In the genomic region with DNA sequence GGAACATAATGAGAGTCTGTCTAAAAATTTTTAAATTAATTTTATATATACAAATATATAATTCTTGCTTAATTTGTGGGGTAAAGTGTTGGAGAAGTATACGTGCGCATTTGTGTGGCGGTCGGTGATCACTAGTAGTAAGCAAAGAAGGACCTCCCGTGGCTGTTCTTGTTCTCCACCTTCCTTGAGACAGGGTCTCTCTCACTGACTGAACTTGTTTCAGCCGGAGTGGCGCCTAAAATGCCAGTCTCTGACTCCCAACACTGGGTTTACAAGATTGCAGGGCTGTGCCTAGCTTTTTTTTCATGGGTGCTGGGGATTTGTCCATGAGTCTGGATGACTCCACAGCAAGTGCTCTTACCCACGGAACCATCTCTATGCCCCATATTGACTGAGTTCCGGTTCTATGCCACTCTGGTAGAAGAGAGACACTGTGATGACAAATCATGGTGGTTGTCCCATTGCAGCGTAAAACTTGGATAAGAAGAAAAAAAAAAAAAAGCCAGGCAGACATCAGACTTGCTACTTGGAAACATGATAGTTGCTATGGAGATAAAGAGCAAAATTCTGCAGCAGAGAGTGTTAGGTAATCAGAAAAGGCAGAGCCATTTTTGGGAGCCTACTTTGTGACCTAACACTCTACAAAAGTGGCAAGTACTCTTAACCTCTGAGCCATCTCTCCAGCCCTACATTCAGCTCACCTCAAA, we compare ENCODE assay signal across 8 mouse cellular contexts. TPM values are rescaled to one million over a fixed set of nuclear protein-coding genes. Genes with fewer than 3 reads are reported as not detected.
DNase-seq lines count a peak whose midpoint lies in the region; ATAC-seq lines count a peak whose summit lies in the region.

No protein-coding gene starts in this region.

- H3K4me1 ChIP-seq in lung, embryonic 16.5 days (replicated peaks; ENCODE audit: control insufficient read depth, insufficient read depth, low read length) = peaks cover 6% of the 10 kb centered on the region
- no peaks in the 10 kb centered on the region for H3K4me1 ChIP-seq in hindbrain, embryonic 11.5 days (replicated peaks; ENCODE audit: control insufficient read depth, insufficient read depth, low read length)
- H3K4me1 ChIP-seq in midbrain, embryonic 10.5 days = peaks cover 19% of the 10 kb centered on the region

- H3K9me3 ChIP-seq in lung, embryonic 16.5 days (ENCODE audit: control insufficient read depth, low read length) = no peaks in the 10 kb centered on the region
- H3K9me3 ChIP-seq in hindbrain, embryonic 11.5 days (ENCODE audit: control insufficient read depth, low read length) = no peaks in the 10 kb centered on the region
- H3K9me3 ChIP-seq in midbrain, embryonic 10.5 days (replicated peaks) = no peaks in the 10 kb centered on the region

- H3K9ac ChIP-seq in lung, embryonic 16.5 days (ENCODE audit: low read length) = peak overlapping the region; percentile 86
- no peak overlapping the region for H3K9ac ChIP-seq in hindbrain, embryonic 11.5 days (ENCODE audit: low read depth, low read length)

- peak overlapping the region; percentile 61 for H3K27ac ChIP-seq in lung, embryonic 16.5 days (ENCODE audit: low read length)
- no peak overlapping the region for H3K27ac ChIP-seq in hindbrain, embryonic 11.5 days (ENCODE audit: low read depth, low read length)
- H3K27ac ChIP-seq in midbrain, embryonic 10.5 days (replicated peaks) = peak overlapping the region; percentile 87

- H3K4me2 ChIP-seq in lung, embryonic 16.5 days (ENCODE audit: low read depth, low read length) = peak overlapping the region; percentile 74
- peak overlapping the region; percentile 55; the same call in 1 of the 2 replicates for H3K4me2 ChIP-seq in hindbrain, embryonic 11.5 days (replicated peaks; ENCODE audit: low read depth, low read length)

- no peak for DNase-seq in lung, postnatal 14 days
- peak; percentile 14 to 30 for DNase-seq in cerebellum, postnatal 10 days
- DNase-seq in hindbrain, embryonic 11.5 days (ENCODE audit: low spot score) = no peak
- DNase-seq in midbrain, embryonic 10.5 days (ENCODE audit: low spot score) = no peak
- no peak for DNase-seq in left cerebral cortex, postnatal 14 days (ENCODE audit: low spot score in 2 of 2)
- no peak for DNase-seq in right cerebral cortex, adult 18-20 months

- H3K27me3 ChIP-seq in lung, embryonic 16.5 days (ENCODE audit: control insufficient read depth, insufficient read depth, low read depth, low read length) = no peaks in the 10 kb centered on the region
- H3K27me3 ChIP-seq in hindbrain, embryonic 11.5 days (ENCODE audit: control insufficient read depth, insufficient read depth, low read length) = no peaks in the 10 kb centered on the region
- H3K27me3 ChIP-seq in midbrain, embryonic 10.5 days (ENCODE audit: low read depth, poor library complexity, severe bottlenecking) = no peaks in the 10 kb centered on the region

- WGBS in lung, embryonic 16.5 days = 69% methylated on average over 10 of the region's 10 CpGs
- 83% methylated on average over 10 of the region's 10 CpGs for whole genome bisulfite sequencing in hindbrain, embryonic 11.5 days
- 82% methylated on average over 10 of the region's 10 CpGs for WGBS in midbrain, embryonic 10.5 days

- ATAC-seq in lung, embryonic 16.5 days (ENCODE audit: low read depth) = no peak
- no peak for ATAC-seq in hindbrain, embryonic 11.5 days (ENCODE audit: low FRiP score)
- no peak for ATAC-seq in erythroid progenitor cell, adult 5-6 weeks (replicated peaks; ENCODE audit: low FRiP score, poor library complexity, severe bottlenecking)

- 0 out of 2 replicates have a peak, but pooled peaks cover 3% of the 10 kb centered on the region for H3K36me3 ChIP-seq in lung, embryonic 16.5 days (ENCODE audit: control insufficient read depth, insufficient read depth, low read length)
- H3K36me3 ChIP-seq in hindbrain, embryonic 11.5 days (ENCODE audit: control insufficient read depth, insufficient read depth, low read length) = no peaks in the 10 kb centered on the region
- H3K36me3 ChIP-seq in midbrain, embryonic 10.5 days = peaks cover 23% of the 10 kb centered on the region

- intact Hi-C loops in left cerebral cortex, postnatal 14 days (cut with DNase I) = no loop called here

- peak overlapping the region; percentile 83 for H3K4me3 ChIP-seq in lung, embryonic 16.5 days (ENCODE audit: low read length)
- H3K4me3 ChIP-seq in hindbrain, embryonic 11.5 days (ENCODE audit: low read depth, low read length) = peak overlapping the region; percentile 77; the same call in 1 of the 2 replicates
- H3K4me3 ChIP-seq in midbrain, embryonic 10.5 days = peak overlapping the region; percentile 86

RNA-seq across cellular contexts. Expression of a gene that starts 0.6 kb away (rescaled TPM):
- polyA plus RNA-seq in lung, embryonic 16.5 days (2015; fragmentation: Nextera tagmentation; extraction: Ambion mirVana) = 43.0 and 44.1 TPM in 2 replicates
- polyA plus RNA-seq in hindbrain, embryonic 11.5 days (2014; fragmentation: Nextera tagmentation; extraction: Ambion mirVana) = 40.4 and 44.9 TPM in 2 replicates
- polyA plus RNA-seq in midbrain, embryonic 10.5 days (2016; fragmentation: Nextera tagmentation; extraction: Ambion mirVana) = 45.7 and 47.2 TPM in 2 replicates
- 10 to 100 TPM; 27.9 to 28.3 TPM for total RNA-seq in left cerebral cortex, postnatal 14 days (2021)
- total RNA-seq in erythroid progenitor cell, adult 5-6 weeks (2015; ENCODE audit: low replicate concordance) = 4.2 and 5.4 TPM in 2 replicates
- 7.7 and 7.9 TPM in 2 replicates for total RNA-seq in erythroid progenitor cell, adult 5-6 weeks (2017; ENCODE audit: low replicate concordance)

RNA-seq across cellular contexts. Expression of a gene that starts 3.1 kb away (rescaled TPM):
- 46.7 and 48.3 TPM in 2 replicates for polyA plus RNA-seq in lung, embryonic 16.5 days (2015; fragmentation: Nextera tagmentation; extraction: Ambion mirVana)
- polyA plus RNA-seq in hindbrain, embryonic 11.5 days (2014; fragmentation: Nextera tagmentation; extraction: Ambion mirVana) = 43.0 and 44.1 TPM in 2 replicates
- polyA plus RNA-seq in midbrain, embryonic 10.5 days (2016; fragmentation: Nextera tagmentation; extraction: Ambion mirVana) = 38.8 and 41.7 TPM in 2 replicates
- 10 to 100 TPM; 37.7 to 39.6 TPM for total RNA-seq in left cerebral cortex, postnatal 14 days (2021)
- 5.0 and 7.1 TPM in 2 replicates for total RNA-seq in erythroid progenitor cell, adult 5-6 weeks (2015; ENCODE audit: low replicate concordance)
- total RNA-seq in erythroid progenitor cell, adult 5-6 weeks (2017; ENCODE audit: low replicate concordance) = 8.9 and 18.2 TPM in 2 replicates

RNA-seq across cellular contexts. Expression of a gene that starts 3.2 kb away (rescaled TPM):
- polyA plus RNA-seq in lung, embryonic 16.5 days (2015; fragmentation: Nextera tagmentation; extraction: Ambion mirVana) = 4.3 and 5.4 TPM in 2 replicates
- polyA plus RNA-seq in hindbrain, embryonic 11.5 days (2014; fragmentation: Nextera tagmentation; extraction: Ambion mirVana) = 11.6 and 11.8 TPM in 2 replicates
- 8.5 and 9.6 TPM in 2 replicates for polyA plus RNA-seq in midbrain, embryonic 10.5 days (2016; fragmentation: Nextera tagmentation; extraction: Ambion mirVana)
- total RNA-seq in left cerebral cortex, postnatal 14 days (2021) = 1 to 10 TPM; 2.9 to 3.6 TPM
- 3.6 and 4.2 TPM in 2 replicates for total RNA-seq in erythroid progenitor cell, adult 5-6 weeks (2015; ENCODE audit: low replicate concordance)
- 5.7 and 10.8 TPM in 2 replicates for total RNA-seq in erythroid progenitor cell, adult 5-6 weeks (2017; ENCODE audit: low replicate concordance)

Comparison
In these comparisons a context has a peak if more than half of its experiments do, and no peak if none do; other contexts are left out.
1. DNase-seq: peak in cerebellum, postnatal 10 days (2 of 2); none in lung, postnatal 14 days (single experiment), hindbrain, embryonic 11.5 days (single experiment), midbrain, embryonic 10.5 days (single experiment), left cerebral cortex, postnatal 14 days (0 of 2) and right cerebral cortex, adult 18-20 months (single experiment).
2. Peak in every context shown above with its lines, with median percentiles within 50 percentile points of each other: H3K4me3 ChIP-seq.